Mouse (Mus musculus): ENCODE results near the gene Sfi1.
"Not testable (repeated sequence)": the region's sequence is repeated elsewhere in the genome, so short reads cannot be mapped to it uniquely, and the experiment has no call there.

Sfi1 gene

GRCm38 (mm10) chr11:3145359-3146165 lies 47.7 kb downstream of the Sfi1 start:
- DNase-seq (ENCODE audit: low spot score in 2 of 2): not testable (repeated sequence)

DNA sequence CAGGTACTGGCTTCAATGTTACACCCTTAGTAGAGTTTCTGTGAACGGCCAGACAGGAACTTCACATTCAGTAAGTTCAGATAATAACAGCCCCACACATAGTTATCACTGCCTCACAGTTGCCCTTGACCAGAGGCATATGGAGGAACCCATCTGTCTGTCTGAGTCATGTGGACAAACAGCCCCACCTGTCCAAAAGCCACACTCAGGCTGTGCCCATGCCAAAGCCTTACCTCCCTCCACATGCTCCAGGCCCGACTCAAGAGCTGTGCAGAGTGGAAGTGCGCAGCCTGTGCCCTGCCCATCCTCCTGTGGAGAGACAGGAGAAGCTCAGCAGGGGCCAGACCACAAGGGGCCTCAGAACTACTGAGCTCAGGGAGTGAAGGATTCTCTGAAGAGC lies 49.3 kb downstream of the Sfi1 start:
- not testable (repeated sequence) for DNase-seq (ENCODE audit: low spot score in 2 of 2)

DNA sequence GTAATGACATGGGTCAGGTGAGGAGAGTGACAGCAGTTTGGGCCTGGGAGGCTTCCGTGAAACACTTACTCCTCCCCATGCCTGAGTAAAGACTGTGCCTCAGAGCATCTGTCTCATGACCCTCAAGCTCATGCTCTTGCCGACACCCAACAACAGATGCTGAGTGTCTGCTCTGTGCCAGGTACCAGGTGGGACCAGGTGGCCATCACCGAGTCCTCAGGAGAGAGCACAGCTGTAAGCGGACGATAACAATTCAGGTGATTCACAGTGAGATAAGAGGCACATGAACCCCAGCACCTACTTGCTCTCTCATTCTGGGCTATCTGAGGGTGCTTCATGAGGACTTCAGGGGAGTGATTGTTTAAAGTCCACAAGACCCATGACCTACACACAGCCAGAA lies 50.9 kb downstream of the Sfi1 start:
- DNase-seq (ENCODE audit: low spot score in 2 of 2): peak; percentile 84 to 92

DNA sequence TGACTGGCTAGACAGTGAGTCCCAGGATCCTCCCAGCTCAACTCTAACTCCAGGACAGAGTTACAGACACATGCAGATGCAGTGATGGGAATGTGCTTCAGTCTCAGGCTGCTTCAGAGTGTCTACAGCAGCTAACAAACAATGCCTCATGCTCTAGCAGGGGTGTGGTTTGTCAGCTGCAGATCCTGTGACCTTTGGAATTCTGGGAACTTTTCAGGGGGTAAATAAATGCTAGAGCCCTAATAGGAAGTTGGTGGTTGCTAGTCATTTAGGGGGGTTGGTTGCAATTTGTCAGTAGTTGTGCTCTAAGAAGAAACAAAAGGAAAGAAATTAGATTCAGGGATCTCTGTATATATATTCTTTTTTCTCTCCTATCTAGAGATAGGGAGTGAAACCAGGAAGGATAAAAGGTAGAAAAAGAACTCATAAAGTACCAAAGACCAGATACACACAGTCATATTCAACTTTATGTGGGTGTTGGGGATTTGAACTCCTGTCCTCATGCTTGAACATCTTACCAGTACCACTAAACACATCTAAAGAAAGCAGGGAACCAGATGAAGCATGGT lies 52.2 kb downstream of the Sfi1 start:
- DNase-seq (ENCODE audit: low spot score in 2 of 2): not testable (repeated sequence)

DNA sequence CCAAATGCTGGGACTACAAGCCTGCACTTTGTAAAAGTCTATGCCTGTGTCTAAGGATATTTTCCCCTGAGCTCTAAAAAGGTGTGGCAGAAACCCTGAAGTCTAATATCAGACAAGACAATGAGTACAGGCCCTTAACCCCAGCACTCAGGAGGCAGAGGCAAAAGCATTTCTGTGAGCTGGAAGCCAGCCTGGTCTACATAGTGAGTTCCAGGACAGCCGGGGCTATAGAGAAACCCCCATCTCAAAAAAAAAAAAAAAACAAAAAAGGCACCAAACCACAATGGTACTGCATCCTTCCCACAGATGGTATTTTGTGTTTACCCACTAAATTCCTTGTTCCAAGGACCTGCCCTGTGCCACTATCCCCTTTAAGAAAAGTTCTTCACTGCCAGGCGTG lies 54.9 kb downstream of the Sfi1 start:
- DNase-seq (ENCODE audit: low spot score in 2 of 2): peak in 1 of 2 experiments; percentile 61

GRCm38 (mm10) chr11:3137279-3137678 lies 56.0 kb downstream of the Sfi1 start:
- peak in 1 of 2 experiments; percentile 64 for DNase-seq (ENCODE audit: low spot score in 2 of 2)

GRCm38 (mm10) chr11:3135956-3136355 lies 57.3 kb downstream of the Sfi1 start:
- DNase-seq (ENCODE audit: low spot score in 2 of 2): not testable (repeated sequence)

GRCm38 (mm10) chr11:3135391-3135790 lies 57.9 kb downstream of the Sfi1 start:
- DNase-seq (ENCODE audit: low spot score in 2 of 2): not testable (repeated sequence)

DNA sequence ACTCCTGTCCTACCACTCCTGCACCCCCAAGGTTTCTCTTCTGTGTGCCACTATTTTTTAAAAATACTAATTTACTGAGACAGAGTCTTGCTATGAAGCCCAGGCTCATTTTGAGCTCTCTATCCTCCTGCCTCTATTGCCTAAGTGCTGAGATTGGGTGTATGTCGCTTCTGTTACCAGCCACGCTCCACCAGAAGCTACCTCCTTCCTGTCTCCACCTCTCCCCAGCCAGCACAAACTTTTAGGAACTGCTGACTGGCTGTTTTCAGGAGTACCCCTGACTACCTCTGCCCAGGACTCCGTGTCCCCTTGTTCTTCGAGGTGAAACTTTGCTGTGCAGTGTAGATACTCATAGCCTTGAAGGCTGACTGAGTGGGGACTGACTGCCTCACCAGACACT lies 59.9 kb downstream of the Sfi1 start:
- DNase-seq (ENCODE audit: low spot score in 2 of 2): not testable (repeated sequence)

DNA sequence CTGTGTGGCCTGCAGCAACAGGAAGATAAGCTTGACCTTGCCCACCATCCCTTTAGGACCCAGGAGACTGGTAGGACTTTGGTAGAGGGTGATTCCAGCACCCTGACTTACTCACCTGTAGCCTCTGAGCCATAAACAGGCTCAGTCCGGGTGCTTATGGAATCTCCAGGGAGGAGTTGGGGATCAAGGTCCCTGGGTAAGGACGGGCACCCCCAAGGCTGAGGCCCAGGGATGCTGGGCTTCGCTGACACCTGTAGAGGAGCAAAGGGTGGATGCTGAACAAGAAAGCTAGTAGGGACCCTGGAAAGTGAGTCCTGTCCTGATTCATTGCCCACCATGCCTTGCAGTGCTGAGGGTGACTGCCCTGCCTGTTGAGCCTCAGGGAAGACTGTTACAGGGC lies 60.3 kb downstream of the Sfi1 start:
- not testable (repeated sequence) for DNase-seq (ENCODE audit: low spot score in 2 of 2)

- peak; percentile 73 to 83 for DNase-seq (ENCODE audit: low spot score in 2 of 2)
These were observed 61.3 kb downstream of the Sfi1 start for GRCm38 (mm10) chr11:3132001-3132400.

DNA sequence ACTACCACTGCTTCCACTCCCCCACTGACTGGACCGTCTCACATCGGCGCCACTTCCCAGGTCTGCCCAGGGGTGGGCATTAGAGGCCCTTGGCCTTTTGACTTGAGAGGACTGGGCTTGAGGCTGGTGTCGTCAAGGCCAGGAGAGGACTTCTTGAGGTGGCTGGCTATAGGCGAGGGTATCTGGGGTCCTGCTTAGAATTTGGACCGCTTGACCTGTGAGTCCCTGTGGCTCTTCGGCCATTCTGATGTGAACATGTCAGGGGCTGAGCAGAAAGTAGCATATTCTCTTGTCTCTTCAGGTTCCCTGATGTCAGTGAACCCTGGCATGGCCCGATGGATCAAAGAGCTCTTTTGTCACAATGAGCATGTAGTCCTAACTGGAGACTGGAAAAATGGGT lies 63.4 kb downstream of the Sfi1 start:
- DNase-seq (ENCODE audit: low spot score in 2 of 2): peak; percentile 84 to 90

GRCm38 (mm10) chr11:3129276-3129675 lies 64.0 kb downstream of the Sfi1 start:
- not testable (repeated sequence) for DNase-seq (ENCODE audit: low spot score in 2 of 2)

DNA sequence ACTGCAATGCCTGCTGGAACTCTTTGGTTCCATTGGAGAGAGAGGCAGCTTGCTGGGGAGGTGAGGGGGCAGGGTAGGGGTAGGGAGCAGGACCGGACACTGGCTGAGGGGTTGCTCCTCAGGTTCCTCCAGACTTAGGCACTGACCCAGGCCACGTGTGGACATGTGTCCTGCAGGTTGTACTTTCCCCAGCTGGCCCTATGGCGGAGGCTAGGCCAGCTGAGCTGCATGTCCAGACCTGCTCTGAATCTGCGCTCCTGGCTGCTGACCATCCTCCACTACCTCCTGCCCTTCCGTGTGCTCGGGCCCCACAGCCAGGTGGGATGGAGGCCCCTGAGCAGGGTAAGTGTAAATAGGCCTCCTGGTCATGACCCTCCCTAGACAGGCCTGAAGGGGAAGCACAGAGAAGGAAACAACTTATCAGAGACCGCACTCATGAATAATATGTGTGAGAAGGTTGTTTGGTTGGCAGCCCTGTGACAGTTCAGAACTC lies 65.9 kb downstream of the Sfi1 start:
- DNase-seq (ENCODE audit: low spot score in 2 of 2): not testable (repeated sequence)

GRCm38 (mm10) chr11:3126478-3127302 lies 66.6 kb downstream of the Sfi1 start:
- DNase-seq (ENCODE audit: low spot score in 2 of 2): peak; percentile 100

DNA sequence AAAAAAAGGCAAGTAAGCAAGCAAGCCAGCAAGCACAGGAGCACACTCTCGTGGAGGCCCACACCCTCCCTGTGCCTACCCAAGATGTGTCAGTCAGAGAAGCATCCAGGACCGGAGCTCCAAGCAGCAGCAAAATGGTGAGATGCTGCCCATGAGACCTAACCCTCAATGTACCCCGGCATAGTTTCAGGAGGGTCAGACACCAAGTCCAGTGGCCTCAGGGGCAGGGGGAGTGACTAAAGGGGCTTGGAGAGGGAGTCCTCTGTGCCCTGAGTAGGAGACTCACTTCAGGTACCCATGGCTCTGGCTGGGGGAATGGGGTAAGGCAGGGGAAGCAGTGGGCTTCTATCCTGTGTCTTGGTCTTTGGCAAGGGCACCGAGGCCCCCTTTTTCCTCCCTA lies 67.3 kb downstream of the Sfi1 start:
- not testable (repeated sequence) for DNase-seq (ENCODE audit: low spot score in 2 of 2)

DNA sequence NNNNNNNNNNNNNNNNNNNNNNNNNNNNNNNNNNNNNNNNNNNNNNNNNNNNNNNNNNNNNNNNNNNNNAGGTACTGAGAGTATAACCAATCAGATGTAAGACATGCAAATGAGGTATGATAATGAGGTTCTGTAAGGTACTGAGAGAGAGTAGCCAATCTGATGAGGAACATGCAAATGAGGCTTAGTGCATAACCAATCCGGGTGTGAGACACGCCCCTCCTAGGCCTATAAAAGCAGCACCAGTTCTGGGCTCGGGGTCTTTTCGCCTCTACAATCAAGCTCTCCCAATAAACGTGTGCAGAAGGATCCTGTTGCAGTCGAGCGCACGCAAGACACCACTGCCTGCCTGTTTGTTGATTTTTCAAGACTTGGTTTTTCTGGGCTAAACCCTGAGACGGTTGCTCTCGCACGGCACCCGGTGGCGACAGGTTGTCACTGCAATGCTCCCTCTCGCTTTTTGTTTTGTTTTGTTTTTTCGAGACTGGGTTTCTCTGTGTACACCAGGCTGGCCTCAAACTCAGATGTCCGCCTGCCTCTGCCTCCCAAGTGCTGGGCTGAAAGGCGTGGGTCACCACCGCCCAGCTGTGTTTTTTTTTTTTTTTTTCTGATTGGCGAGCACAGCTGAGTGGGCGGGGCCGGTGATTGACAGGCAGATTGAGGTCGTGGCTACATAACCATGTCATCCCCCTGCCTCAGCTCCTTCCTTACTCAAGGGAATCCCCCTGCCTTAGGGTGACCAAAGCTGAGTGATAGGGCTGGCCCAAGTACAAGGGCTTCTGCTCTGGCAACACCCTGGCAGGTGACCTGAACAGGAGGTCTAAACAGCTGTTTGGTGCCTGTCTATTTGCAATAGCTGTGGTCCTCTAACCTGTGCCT lies 68.1 kb downstream of the Sfi1 start:
- not testable (repeated sequence) for DNase-seq (ENCODE audit: low spot score in 2 of 2)

DNA sequence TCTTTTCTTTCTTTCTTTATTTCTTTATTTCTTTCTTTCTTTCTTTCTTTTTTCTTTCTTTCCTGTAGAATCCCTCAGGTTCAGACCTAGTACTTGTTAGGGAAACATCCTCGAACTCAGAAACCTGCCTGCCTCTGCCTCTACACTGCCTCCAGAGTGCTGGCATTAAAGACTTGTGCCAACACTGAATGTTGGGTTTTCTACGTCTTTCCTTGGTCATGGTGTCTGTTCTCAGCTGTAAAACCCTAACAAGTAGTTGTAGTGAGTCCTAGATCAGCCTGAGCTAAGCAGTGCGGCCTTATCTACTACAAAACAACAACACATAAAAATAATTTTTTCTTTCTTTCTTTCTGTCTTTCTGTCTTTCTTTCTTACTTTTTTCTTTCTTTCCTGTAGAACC lies 78.9 kb downstream of the Sfi1 start:
- DNase-seq (ENCODE audit: low spot score in 2 of 2): no peak

DNA sequence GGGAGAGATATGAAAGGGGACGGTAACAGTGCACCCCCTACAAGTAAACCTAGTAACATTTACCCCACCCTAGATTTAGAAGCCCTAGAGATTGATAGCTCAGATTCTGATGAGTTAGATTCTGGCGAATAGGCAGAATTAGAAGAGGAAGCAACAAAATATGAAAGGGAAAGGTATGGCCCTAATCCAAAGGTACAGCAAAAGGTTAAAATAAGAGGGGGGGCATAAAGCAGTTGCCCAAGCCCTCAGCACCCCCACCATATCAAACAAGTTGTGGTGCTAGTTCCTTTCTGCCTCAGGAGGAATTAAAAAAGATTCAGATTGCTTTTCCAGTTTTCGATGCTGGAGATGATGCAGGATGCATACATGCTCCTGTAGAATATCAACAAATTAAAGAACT lies 87.1 kb downstream of the Sfi1 start:
- no peak for DNase-seq (ENCODE audit: low spot score in 2 of 2)

- no peak for DNase-seq (ENCODE audit: low spot score in 2 of 2)
These were observed 88.0 kb downstream of the Sfi1 start for GRCm38 (mm10) chr11:3105261-3105731.
